Mouse (Mus musculus) monocyte, adult 2 months (primary cell): ENCODE results near the gene Cul1.

Source experiments
- DNase-seq, 2 experiments: peaks; one replicate each; pipeline ENCODE4 v3.0.0; 2022; ENCODE audit warnings: low spot score in 2 of 2, low read depth in 1 of 2

Gene Cul1

GRCm38 (mm10) chr6:47469760-47470159 is 16.6 kb downstream of the Cul1 start:
- DNase-seq: no peak

DNA sequence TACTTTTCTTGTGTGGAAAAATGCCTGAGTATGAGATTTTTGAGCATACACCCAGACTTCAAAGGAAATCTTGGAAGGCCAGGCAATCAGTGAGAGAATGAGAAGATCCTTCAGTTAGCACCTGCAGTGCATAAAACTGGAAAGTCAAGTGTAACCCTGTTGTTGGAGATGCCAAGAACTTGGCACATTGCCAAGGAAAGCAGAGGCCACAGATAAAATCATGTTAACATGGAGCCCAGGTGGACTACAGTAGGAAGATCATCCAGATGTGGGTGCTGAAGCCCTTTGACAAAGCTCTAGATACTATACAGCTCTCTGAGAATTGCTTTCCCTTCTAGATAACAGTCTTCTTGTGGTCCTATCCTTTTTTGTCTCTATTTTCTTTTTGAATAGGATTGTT is 19.2 kb downstream of the Cul1 start:
- no peak for DNase-seq

DNA sequence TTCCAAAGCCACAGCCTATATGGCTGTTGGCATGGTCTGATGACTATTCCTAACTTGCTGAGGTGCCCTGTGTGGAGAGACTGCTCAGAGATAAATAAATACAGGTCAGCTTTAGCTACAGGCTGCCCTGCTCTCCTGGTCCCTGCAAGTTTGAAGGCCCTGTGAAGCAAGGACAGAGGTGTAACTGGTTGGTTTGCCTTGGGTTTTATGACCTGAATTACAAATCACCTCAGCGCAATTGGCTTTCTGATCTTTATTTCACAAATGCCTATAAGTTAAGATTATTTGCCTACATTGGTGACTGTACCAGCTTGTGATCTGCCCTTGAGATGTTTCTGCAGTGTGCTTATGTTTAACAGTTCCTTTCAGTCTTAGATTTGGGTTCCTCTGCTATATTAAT is 28.8 kb downstream of the Cul1 start:
- no peak for DNase-seq

GRCm38 (mm10) chr6:47494562-47494961 is 41.4 kb downstream of the Cul1 start:
- DNase-seq: no peak

- no peak for DNase-seq
Observed at GRCm38 (mm10) chr6:47520030-47520429, 66.8 kb downstream of the Cul1 start.

DNA sequence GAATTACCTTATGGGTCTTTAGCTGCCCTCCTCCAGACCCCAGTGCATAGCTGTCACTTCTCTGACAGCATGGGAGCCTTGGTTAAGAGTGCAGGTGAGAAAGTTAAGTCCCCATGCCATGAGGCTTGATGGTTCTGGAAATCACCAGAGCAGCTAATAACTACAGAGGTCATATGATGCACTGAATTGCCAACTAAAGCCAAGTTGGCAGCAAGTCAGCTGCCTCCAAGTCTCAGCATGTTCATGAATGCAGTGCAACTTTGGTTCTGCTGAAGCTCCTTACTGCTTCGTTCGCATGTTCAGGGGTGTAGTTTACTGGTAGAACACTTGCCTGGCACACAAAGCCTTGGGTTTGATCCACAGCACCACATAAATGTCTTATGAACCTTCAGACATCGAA is 69.2 kb downstream of the Cul1 start:
- no peak for DNase-seq

- DNase-seq: no peak
Observed at GRCm38 (mm10) chr6:47525041-47525440, 71.8 kb downstream of the Cul1 start.

DNA sequence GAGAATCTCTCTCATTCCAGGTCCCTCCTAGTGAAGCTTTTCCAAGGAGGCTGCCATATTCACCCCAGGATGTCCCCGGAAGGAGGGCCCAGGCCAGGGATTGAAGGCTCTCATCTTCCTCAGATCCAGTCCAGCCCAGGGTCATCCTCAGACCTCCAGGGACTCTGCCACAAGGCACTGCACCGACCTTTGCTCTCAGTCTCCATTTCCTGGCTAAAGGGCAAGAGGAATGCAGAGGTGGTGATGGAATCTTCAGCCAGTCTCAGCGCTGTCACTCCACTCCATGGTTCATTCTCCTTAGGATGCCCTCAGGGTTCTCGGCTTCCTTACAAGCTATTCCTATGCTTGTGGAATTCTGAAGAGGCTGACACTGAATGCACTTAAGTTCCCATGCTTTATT is 73.2 kb downstream of the Cul1 start:
- DNase-seq: no peak

GRCm38 (mm10) chr6:47527129-47527528 is 73.9 kb downstream of the Cul1 start:
- no peak for DNase-seq

GRCm38 (mm10) chr6:47527655-47528054 is 74.5 kb downstream of the Cul1 start:
- no peak for DNase-seq

GRCm38 (mm10) chr6:47532547-47532946 is 79.3 kb downstream of the Cul1 start:
- no peak for DNase-seq

- no peak for DNase-seq
Observed at GRCm38 (mm10) chr6:47535333-47535732, 82.1 kb downstream of the Cul1 start.

DNA sequence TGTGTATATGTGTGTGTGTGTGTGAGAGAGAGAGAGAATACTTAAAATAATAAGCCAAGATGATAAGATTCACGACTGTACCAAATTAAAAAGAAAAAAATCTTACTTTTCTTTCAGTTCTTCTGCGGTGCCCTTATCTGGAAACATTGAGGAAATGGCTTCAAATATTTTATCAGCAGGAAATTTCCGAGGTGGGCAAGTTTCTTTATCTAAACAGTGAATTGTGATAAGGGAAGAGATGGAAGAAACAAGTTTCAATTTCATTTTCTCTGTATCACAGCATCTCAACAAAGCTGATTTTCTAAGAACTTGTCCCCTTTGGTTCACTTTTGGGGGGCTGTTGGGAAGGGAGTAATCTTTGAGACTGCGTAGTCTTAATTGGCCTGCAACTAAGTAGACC is 99.1 kb downstream of the Cul1 start:
- DNase-seq: no peak

DNA sequence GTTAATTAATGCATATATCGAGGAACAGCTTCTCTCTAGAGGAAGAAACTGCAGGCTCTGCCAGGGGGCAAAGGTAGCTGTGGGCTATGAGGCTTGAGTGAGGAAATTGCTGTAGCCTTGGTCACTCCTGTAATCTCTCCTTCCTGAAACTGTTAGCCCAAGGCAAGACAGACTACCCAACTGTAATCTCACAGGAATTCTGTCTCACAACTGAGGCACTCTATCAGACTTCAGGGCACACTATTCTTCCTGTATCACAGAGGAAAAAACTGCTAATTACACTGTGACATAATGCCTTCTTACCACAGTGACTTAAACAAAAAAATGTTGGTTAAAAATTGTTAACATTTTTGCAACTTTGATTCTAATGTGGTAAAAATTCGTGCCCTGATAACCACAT is 106.1 kb downstream of the Cul1 start:
- DNase-seq: no peak

DNA sequence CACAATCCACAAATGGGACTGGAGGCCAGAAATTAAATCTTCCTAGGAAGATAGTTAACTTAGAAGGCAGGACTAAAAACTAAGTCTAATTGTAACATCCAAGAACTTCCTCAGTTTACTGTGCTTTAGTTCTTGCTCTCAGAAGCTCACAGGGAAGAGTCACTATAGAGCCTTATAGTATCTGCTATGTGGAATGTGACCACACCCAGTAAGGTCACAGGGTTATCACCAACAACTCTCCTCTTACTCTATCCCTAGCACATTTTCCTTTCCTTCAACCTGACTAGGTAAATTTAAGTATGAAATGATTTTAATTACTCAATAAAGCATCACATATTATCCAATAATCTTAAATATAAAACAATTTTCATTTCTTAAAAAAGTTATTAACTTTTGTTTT is 107.2 kb downstream of the Cul1 start:
- DNase-seq: no peak

GRCm38 (mm10) chr6:47560846-47561245 is 107.6 kb downstream of the Cul1 start:
- DNase-seq: no peak

GRCm38 (mm10) chr6:47561426-47561825 is 108.2 kb downstream of the Cul1 start:
- no peak for DNase-seq

DNA sequence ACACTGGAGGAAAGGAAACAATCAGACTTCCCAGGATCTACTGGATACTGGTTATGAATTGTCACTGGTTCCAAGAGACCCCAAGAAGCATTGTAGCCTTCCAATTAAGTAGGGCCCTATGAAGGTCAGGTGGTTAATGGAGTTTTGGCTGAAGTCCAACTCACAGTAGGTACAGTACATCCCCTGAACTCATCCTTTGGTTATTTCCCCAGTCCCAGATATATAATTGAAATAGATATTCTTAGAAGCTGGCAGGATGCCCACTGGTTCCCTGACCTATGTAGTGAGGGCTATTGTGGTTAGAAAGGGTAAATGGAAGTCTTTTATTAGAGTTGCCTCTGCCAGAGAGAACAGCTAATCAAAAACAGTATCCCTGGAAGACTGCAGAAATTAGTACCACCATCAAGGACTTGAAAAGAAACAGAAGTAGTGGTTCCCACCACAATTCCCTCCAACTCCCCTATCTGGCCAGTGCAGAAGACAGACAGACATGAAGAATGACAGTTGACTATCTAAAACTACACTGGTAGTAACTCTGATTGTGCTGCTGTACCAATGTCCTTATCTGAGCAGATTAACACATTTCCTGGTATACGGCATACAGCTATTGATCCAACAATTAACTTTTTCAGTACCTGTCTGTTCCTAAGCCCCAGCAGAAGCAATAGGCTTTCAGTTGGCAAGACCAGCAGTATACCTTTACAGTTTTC is 112.3 kb downstream of the Cul1 start:
- DNase-seq: no peak

GRCm38 (mm10) chr6:47572887-47573286 is 119.7 kb downstream of the Cul1 start:
- no peak for DNase-seq
